Mouse (Mus musculus) liver, embryonic 13.5 days (tissue): ENCODE data around the gene Adcyap1r1. TPM values are rescaled to one million over a fixed set of nuclear protein-coding genes. Genes with fewer than 3 reads are reported as not detected.

Experiments used
- ATAC-seq: fragments of 200-750 bp; cut with Nextera tagmentation; 2 replicates; pipeline ENCODE4 v1.8.0; 2017; ENCODE audit warnings: low read depth, mild to moderate bottlenecking, moderate number of reproducible peaks, moderate library complexity
- DNase-seq: peaks from one replicate; pipeline ENCODE4 v3.0.0; 2022
- H3K27ac ChIP-seq: fragments of 300-500 bp; sonication (generic); 2 replicates; pipeline ENCODE4 v1.5.1; 2015; ENCODE audit warnings: moderate library complexity, mild to moderate bottlenecking, inconsistent platforms
- H3K27me3 ChIP-seq: fragments of 300-500 bp; sonication (generic); 2 replicates; pipeline ENCODE4 v1.6.1; 2015; ENCODE audit warnings: mild to moderate bottlenecking, inconsistent platforms
- H3K36me3 ChIP-seq: fragments of 300-500 bp; sonication (generic); 2 replicates; pipeline ENCODE4 v1.6.1; 2015; ENCODE audit warnings: mild to moderate bottlenecking, inconsistent platforms
- H3K4me1 ChIP-seq: fragments of 300-500 bp; sonication (generic); replicated peaks from 2 replicates; pipeline ENCODE4 v1.6.1; 2015; ENCODE audit warnings: inconsistent platforms
- H3K4me2 ChIP-seq: fragments of 300-500 bp; sonication (generic); 2 replicates; pipeline ENCODE4 v1.6.1; 2015; ENCODE audit warnings: inconsistent platforms, mild to moderate bottlenecking, moderate library complexity
- H3K4me3 ChIP-seq: fragments of 300-500 bp; sonication (generic); replicated peaks from 2 replicates; pipeline ENCODE4 v1.5.1; 2015; ENCODE audit warnings: mild to moderate bottlenecking, inconsistent platforms
- H3K9ac ChIP-seq: fragments of 300-500 bp; sonication (generic); 2 replicates; pipeline ENCODE4 v1.6.1; 2015; ENCODE audit warnings: mild to moderate bottlenecking, inconsistent platforms
- H3K9me3 ChIP-seq: fragments of 300-500 bp; sonication (generic); replicated peaks from 2 replicates; pipeline ENCODE4 v1.6.1; 2016; ENCODE audit warnings: inconsistent platforms
- WGBS: fragments of 180-500 bp; shearing (Covaris S2); methylation state at CpG from one replicate; pipeline ENCODE4 v1.1.7; 2015; ENCODE audit not compliant: insufficient replicate concordance; 5-methylcytosine and 5-hydroxymethylcytosine counted together
- microRNA-seq: library from miRNA; unstranded; fragments of <30 nt; microRNA quantifications from one replicate; pipeline ENCODE4, GENCODE M21; 2016
- polyA plus RNA-seq: library from polyadenylated mRNA; unstranded; fragments of >200 nt; fragmentation: Nextera tagmentation; extraction: Ambion mirVana; gene quantifications from 2 replicates; pipeline ENCODE4 v1.2.1, GENCODE M21; 2015

Adcyap1r1 gene
- polyA plus RNA-seq, 1 experiment from 2014 or later = 0.15 TPM

DNA sequence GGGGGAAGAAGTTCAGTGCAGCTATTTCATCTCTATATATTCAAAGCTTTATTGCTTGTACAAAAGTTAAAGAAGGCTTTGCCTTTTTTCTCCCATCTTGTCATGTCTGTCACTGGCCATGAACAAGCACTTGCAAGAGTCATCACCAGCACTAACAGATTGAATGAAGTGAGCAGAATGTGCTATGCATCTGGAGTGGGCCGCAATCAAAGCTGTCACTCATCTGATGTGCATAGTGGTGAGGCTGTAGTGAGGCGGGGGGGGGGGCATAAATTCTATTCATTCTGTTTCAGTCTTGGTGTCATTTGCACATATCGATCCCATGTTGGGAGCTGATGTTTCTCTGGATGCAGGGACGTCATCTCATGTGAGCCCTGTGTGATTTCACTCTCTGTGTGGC, 91.6 kb downstream of the Adcyap1r1 start:
- no peak for DNase-seq
- Histone ChIP-seq H3K4me2 (no peak overlapping the region), H3K9ac (no peak overlapping the region), H3K4me3 (no peak overlapping the region), H3K27ac (no peak overlapping the region), H3K9me3 (no peaks in the 10 kb centered on the region), H3K36me3 (no peaks in the 10 kb centered on the region), H3K4me1 (no peaks in the 10 kb centered on the region), H3K27me3 (no peaks in the 10 kb centered on the region)
- 70% methylated on average over 4 of the region's 4 CpGs for WGBS
- no peak for ATAC-seq

DNA sequence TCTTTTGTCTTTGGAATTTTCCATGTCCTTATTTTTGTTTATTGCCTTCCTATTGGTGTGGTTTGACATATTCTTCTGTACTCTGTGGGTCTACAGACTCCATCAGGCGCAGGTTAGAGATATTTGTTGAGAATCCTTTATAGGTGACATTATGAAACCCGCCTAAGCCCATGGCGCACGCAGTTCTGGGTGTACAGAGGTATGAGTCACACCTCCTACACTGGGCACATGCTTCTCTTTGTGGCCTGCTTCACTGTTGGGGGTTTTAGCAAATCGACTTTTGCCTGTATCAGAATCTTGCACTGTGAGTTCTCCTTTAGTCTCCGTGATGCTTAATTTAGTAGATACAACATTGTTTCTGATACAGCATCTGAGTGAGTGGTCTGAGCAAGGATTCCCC, 97.4 kb downstream of the Adcyap1r1 start:
- no peak overlapping the region for H3K4me3 ChIP-seq

GRCm38 (mm10) chr6:55550926-55551325, 99.1 kb downstream of the Adcyap1r1 start:
- no peaks in the 10 kb centered on the region for H3K36me3 ChIP-seq
- ATAC-seq (no peak), DNase-seq (no peak)
- WGBS = 36% methylated on average over 13 of the region's 13 CpGs
- H3K27ac ChIP-seq = no peak overlapping the region
- H3K9me3 ChIP-seq = no peaks in the 10 kb centered on the region
- H3K27me3 ChIP-seq = no peaks in the 10 kb centered on the region
- H3K4me3 ChIP-seq = no peak overlapping the region
- H3K4me2 ChIP-seq = no peak overlapping the region
- H3K4me1 ChIP-seq = no peaks in the 10 kb centered on the region
- no peak overlapping the region for H3K9ac ChIP-seq

More for the DNA sequence above, 97.4 kb downstream of the Adcyap1r1 start:
- Histone ChIP-seq H3K9me3 (no peaks in the 10 kb centered on the region), H3K4me2 (no peak overlapping the region), H3K27ac (no peak overlapping the region), H3K9ac (no peak overlapping the region), H3K4me1 (no peaks in the 10 kb centered on the region), H3K36me3 (no peaks in the 10 kb centered on the region), H3K27me3 (no peaks in the 10 kb centered on the region)
- WGBS = 71% methylated on average over 6 of the region's 6 CpGs
- DNase-seq (no peak), ATAC-seq (no peak)

Small RNA genes lying within 50 kb of the gene (microRNA-seq; reads per million reads assigned to microRNA genes)
- gene Gm44352 = not detected

Other genes starting within 250 kb of the Adcyap1r1 start
- gene Mindy4, start 248.6 kb upstream of the Adcyap1r1 start, polyA plus RNA-seq = 1.4 and 1.7 TPM in 2 replicates
- gene Aqp1, start 115.5 kb upstream of the Adcyap1r1 start, polyA plus RNA-seq = 41.7 and 45.2 TPM in 2 replicates
- gene Ghrhr, start 75.7 kb upstream of the Adcyap1r1 start, polyA plus RNA-seq = 0.06 and 0.08 TPM in 2 replicates
- gene Neurod6, start 229.3 kb downstream of the Adcyap1r1 start, polyA plus RNA-seq = 0.05 and 0.07 TPM in 2 replicates